In genomic region chr1:64706610-64707009, GRCm38 (mm10) we compare ENCODE assay signal across 16 mouse cellular contexts.
"Had no signal": no experiment of that assay in that cellular context is flagged by ENCODE, and none has a peak within 500 bp of the region (broad histone marks: within the 10 kb centered on the region; RNA-seq: fewer than 3 reads in every experiment).

No protein-coding gene starts in this region.

- H3K27ac ChIP-seq: intestine, embryonic 15.5 days; kidney, embryonic 15.5 days; limb, embryonic 15.5 days; midbrain, embryonic 13.5 days; neural tube, embryonic 15.5 days had no signal

- H3K9me3 ChIP-seq: intestine, embryonic 15.5 days; kidney, embryonic 15.5 days; limb, embryonic 15.5 days; megakaryocyte, embryonic 14.5 days; midbrain, embryonic 13.5 days; neural tube, embryonic 15.5 days had no signal

- H3K36me3 ChIP-seq: intestine, embryonic 15.5 days had no signal

- H3K4me2 ChIP-seq: intestine, embryonic 15.5 days; kidney, embryonic 15.5 days; limb, embryonic 15.5 days; lung, embryonic 14.5 days; midbrain, embryonic 13.5 days; neural tube, embryonic 15.5 days had no signal

- H3K9ac ChIP-seq: intestine, embryonic 15.5 days; kidney, embryonic 15.5 days; limb, embryonic 15.5 days; lung, embryonic 14.5 days; midbrain, embryonic 13.5 days; neural tube, embryonic 15.5 days had no signal

- H3K4me3 ChIP-seq: intestine, embryonic 15.5 days; kidney, embryonic 15.5 days; limb, embryonic 15.5 days; megakaryocyte, embryonic 14.5 days; midbrain, embryonic 13.5 days; myocyte; neural tube, embryonic 15.5 days had no signal

- DNase-seq: kidney, adult 2 months; kidney, postnatal 14 days; layer of hippocampus, postnatal 36 days; lung, embryonic 14.5 days; lung, postnatal 10 days; lung, postnatal 4 days; spleen, adult 18-20 months; thymus, adult 18-20 months; thymus, postnatal 14 days had no signal

- ATAC-seq: intestine, embryonic 15.5 days; midbrain, embryonic 13.5 days had no signal

- H3K27me3 ChIP-seq: intestine, embryonic 15.5 days; kidney, embryonic 15.5 days; limb, embryonic 15.5 days; megakaryocyte, embryonic 14.5 days; midbrain, embryonic 13.5 days; neural tube, embryonic 15.5 days had no signal

- H3K4me1 ChIP-seq: intestine, embryonic 15.5 days; kidney, embryonic 15.5 days; limb, embryonic 15.5 days; midbrain, embryonic 13.5 days; neural tube, embryonic 15.5 days had no signal
